ENCODE assay signal across 10 mouse cellular contexts in genomic region chr6:118984181-118984901, GRCm38 (mm10).
DNase-seq lines count a peak whose midpoint lies in the region; ATAC-seq lines count a peak whose summit lies in the region.
"Had no signal": no experiment of that assay in that cellular context is flagged by ENCODE, and none has a peak within 500 bp of the region (broad histone marks: within the 10 kb centered on the region; RNA-seq: fewer than 3 reads in every experiment).

No protein-coding gene starts in this region.

- H3K27me3 ChIP-seq in midbrain, embryonic 16.5 days (ENCODE audit: control insufficient read depth, insufficient read depth, low read depth, low read length): no peaks in the 10 kb centered on the region
- H3K27me3 ChIP-seq in midbrain, embryonic 11.5 days (ENCODE audit: control insufficient read depth, insufficient read depth, low read length): no peaks in the 10 kb centered on the region
- no peaks in the 10 kb centered on the region for H3K27me3 ChIP-seq in limb, embryonic 15.5 days
- H3K27me3 ChIP-seq: neural tube, embryonic 12.5 days had no signal

- H3K9me3 ChIP-seq in midbrain, embryonic 16.5 days (replicated peaks; ENCODE audit: control insufficient read depth, low read length, poor library complexity, severe bottlenecking): no peaks in the 10 kb centered on the region
- no peaks in the 10 kb centered on the region for H3K9me3 ChIP-seq in midbrain, embryonic 11.5 days (ENCODE audit: control insufficient read depth, low read length)
- no peaks in the 10 kb centered on the region for H3K9me3 ChIP-seq in limb, embryonic 15.5 days
- H3K9me3 ChIP-seq: neural tube, embryonic 12.5 days had no signal

- H3K4me3 ChIP-seq in midbrain, embryonic 16.5 days (ENCODE audit: low read depth, low read length): no peak overlapping the region
- no peak overlapping the region for H3K4me3 ChIP-seq in midbrain, embryonic 11.5 days (ENCODE audit: low read depth, low read length)
- H3K4me3 ChIP-seq in limb, embryonic 15.5 days: no peak overlapping the region
- H3K4me3 ChIP-seq: neural tube, embryonic 12.5 days had no signal

- peaks cover 10% of the 10 kb centered on the region; the same call in 1 of the 2 replicates for H3K4me1 ChIP-seq in midbrain, embryonic 16.5 days (ENCODE audit: control insufficient read depth, insufficient read depth, low read length)
- no peaks in the 10 kb centered on the region for H3K4me1 ChIP-seq in midbrain, embryonic 11.5 days (ENCODE audit: control insufficient read depth, insufficient read depth, low read length)
- peaks cover 32% of the 10 kb centered on the region for H3K4me1 ChIP-seq in limb, embryonic 15.5 days
- H3K4me1 ChIP-seq: neural tube, embryonic 12.5 days had no signal

- WGBS in midbrain, embryonic 16.5 days: 52% methylated on average over 11 of the region's 11 CpGs
- 67% methylated on average over 11 of the region's 11 CpGs for WGBS in midbrain, embryonic 11.5 days
- 32% methylated on average over 11 of the region's 11 CpGs for WGBS in limb, embryonic 15.5 days

- DNase-seq in cerebellum, adult 18-20 months: peak; percentile 39 to 53
- DNase-seq in cerebellum, adult 8-10 months: no peak
- DNase-seq in midbrain, embryonic 11.5 days (ENCODE audit: low spot score, missing footprints): no peak
- DNase-seq in urinary bladder, postnatal 25 days (ENCODE audit: low spot score): no peak
- no peak for DNase-seq in kidney, adult 18-20 months
- DNase-seq in frontal cortex, postnatal 36 days (ENCODE audit: low spot score in 2 of 2): no peak
- DNase-seq: kidney, adult 2 months had no signal

- no peak overlapping the region for H3K27ac ChIP-seq in midbrain, embryonic 16.5 days (ENCODE audit: low read length)
- no peak overlapping the region for H3K27ac ChIP-seq in midbrain, embryonic 11.5 days (ENCODE audit: low read depth, low read length)
- H3K27ac ChIP-seq in limb, embryonic 15.5 days: peak overlapping the region; percentile 47; the same call in 1 of the 2 replicates
- H3K27ac ChIP-seq: neural tube, embryonic 12.5 days had no signal

- no peaks in the 10 kb centered on the region for H3K36me3 ChIP-seq in midbrain, embryonic 16.5 days (ENCODE audit: control insufficient read depth, insufficient read depth, low read length)
- no peaks in the 10 kb centered on the region for H3K36me3 ChIP-seq in midbrain, embryonic 11.5 days (ENCODE audit: control insufficient read depth, insufficient read depth, low read length)
- H3K36me3 ChIP-seq in limb, embryonic 15.5 days: no peaks in the 10 kb centered on the region
- H3K36me3 ChIP-seq: neural tube, embryonic 12.5 days had no signal

- ATAC-seq in midbrain, embryonic 16.5 days: no peak
- ATAC-seq in midbrain, embryonic 11.5 days (ENCODE audit: low FRiP score): no peak
- peak; percentile 27; the same call in 1 of the 2 replicates for ATAC-seq in limb, embryonic 15.5 days (ENCODE audit: insufficient number of reproducible peaks, low FRiP score, low TSS enrichment, low read depth)

- 0 out of 2 replicates have a peak overlapping the region, but pooled peaks have one; percentile 7 for H3K9ac ChIP-seq in midbrain, embryonic 16.5 days (ENCODE audit: low read depth, low read length)
- H3K9ac ChIP-seq in midbrain, embryonic 11.5 days (ENCODE audit: low read length): no peak overlapping the region
- no peak overlapping the region for H3K9ac ChIP-seq in limb, embryonic 15.5 days
- H3K9ac ChIP-seq: neural tube, embryonic 12.5 days had no signal

- no peak overlapping the region for H3K4me2 ChIP-seq in midbrain, embryonic 16.5 days (ENCODE audit: low read length)
- no peak overlapping the region for H3K4me2 ChIP-seq in midbrain, embryonic 11.5 days
- H3K4me2 ChIP-seq in limb, embryonic 15.5 days: no peak overlapping the region
- H3K4me2 ChIP-seq: neural tube, embryonic 12.5 days had no signal

Comparison
In these comparisons a context has a peak if more than half of its experiments do, and no peak if none do; other contexts are left out.
1. DNase-seq: peak in cerebellum, adult 18-20 months (2 of 2); none in cerebellum, adult 8-10 months (single experiment), midbrain, embryonic 11.5 days (single experiment), urinary bladder, postnatal 25 days (single experiment), kidney, adult 18-20 months (single experiment) and frontal cortex, postnatal 36 days (0 of 2).